Mouse (Mus musculus) pancreas, adult 10 weeks (tissue): ENCODE measurements around the gene Tubal3. TPM values are rescaled to one million over a fixed set of nuclear protein-coding genes. Genes with fewer than 3 reads are reported as not detected.

Experiments
- polyA plus RNA-seq: library from polyadenylated mRNA; stranded (reverse); fragments of 350-450 nt; fragmentation: Illumina TruSeq; extraction: RNeasy Lipid Tissue Mini Kit (QIAGEN cat#74804); gene quantifications from one replicate; pipeline ENCODE4 v1.2.3, GENCODE M21; 2015; ENCODE audit warnings: low read depth, low replicate concordance; ENCODE audit not compliant: insufficient read depth

Gene Tubal3
- not detected for polyA plus RNA-seq

DNA sequence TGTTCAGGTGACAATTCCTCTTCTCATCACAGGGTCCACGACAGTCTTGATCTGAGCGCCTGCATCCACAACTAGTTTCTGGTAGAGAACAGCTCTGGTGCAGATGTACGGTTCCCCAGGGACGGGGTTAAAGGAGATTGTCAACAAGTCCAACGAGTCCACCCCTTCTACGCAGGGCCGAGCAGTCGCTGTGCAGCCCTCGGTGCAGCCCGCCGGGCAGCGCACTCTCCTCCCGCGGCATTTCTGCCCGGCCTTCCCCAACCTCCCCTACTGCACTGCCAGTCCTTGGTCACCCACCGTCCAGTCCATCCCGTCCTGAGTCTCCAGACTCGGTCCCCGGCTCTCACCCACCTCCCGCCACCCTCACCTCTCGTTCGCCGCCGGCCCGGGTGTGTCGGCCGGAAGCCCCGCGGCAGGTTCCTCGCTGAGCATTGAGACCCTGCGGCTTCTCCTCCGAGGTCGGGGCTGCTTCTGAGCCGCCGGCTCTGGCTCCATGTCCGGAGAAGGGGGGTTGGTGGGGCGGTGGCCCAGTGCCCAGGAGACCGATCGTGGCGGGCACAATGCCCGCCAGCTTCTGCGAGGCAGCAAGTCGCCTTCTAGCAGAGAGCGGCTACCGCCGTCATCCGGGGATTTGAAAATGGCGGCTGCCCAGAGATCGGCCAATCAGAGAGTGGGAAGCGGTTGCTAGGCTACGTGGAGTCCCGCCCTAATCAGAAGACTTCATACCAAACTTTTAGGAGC lies at the start of gene Tubal3, which contains the start of gene Net1:
TSS of gene Tubal3 (plus strand) at position 704 of the 741 bp plus-strand sequence.
TSS of gene Net1 (minus strand) at position 650 of the 741 bp plus-strand sequence.

DNA sequence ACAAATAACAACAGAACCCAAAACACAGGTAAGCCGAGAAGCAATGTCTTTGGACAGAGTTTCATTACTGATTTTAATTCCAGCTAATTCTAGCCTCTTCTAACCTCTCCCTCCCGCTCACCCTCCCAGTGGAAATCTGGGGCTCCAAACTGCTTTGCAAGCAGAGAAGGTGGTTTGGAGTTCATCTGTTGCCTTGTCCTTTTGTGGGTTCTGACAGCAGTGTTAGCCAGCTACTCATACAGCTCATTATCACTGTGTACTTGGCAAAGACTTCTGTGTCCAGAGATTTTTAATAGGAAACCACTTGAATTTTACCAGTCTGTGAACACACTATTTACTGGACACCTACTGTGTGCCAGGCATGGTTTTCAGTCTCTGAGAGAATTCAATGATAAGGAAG lies 27.2 kb downstream of the Tubal3 start, which contains the start of gene Ucn3:
TSS of gene Ucn3 (minus strand) at position 101 of the 400 bp plus-strand sequence.

Other genes starting within 250 kb of the Tubal3 start
- gene Calml3, start 114.0 kb upstream of the Tubal3 start, polyA plus RNA-seq = not detected
- not detected for gene Calm4, start 80.5 kb upstream of the Tubal3 start, polyA plus RNA-seq
- gene Calm5, start 64.1 kb upstream of the Tubal3 start, polyA plus RNA-seq = not detected
- gene Net1, start 54 bp upstream of the Tubal3 start, polyA plus RNA-seq = 6.7 TPM
- gene Ucn3, start 27.1 kb downstream of the Tubal3 start, polyA plus RNA-seq = 26.9 TPM
- 2.6 TPM for gene Akr1c14, start 130.7 kb downstream of the Tubal3 start, polyA plus RNA-seq
- gene Akr1c18, start 232.4 kb downstream of the Tubal3 start, polyA plus RNA-seq = not detected